Mouse (Mus musculus) embryonic fibroblast, embryonic 13.5 days (primary cell): ENCODE results near the gene Ncf4.

ENCODE experiments used
- CTCF ChIP-seq: IDR thresholded peaks from 2 replicates; pipeline ENCODE4 v1.5.1; 2011; ENCODE audit warnings: mild to moderate bottlenecking, control low read depth, low read length, moderate library complexity, borderline replicate concordance; ENCODE audit not compliant: insufficient read depth
- POLR2A ChIP-seq: IDR thresholded peaks from 2 replicates; pipeline ENCODE4 v1.6.1; 2011; ENCODE audit warnings: low read depth, mild to moderate bottlenecking, control low read depth, low read length, moderate library complexity

DNA sequence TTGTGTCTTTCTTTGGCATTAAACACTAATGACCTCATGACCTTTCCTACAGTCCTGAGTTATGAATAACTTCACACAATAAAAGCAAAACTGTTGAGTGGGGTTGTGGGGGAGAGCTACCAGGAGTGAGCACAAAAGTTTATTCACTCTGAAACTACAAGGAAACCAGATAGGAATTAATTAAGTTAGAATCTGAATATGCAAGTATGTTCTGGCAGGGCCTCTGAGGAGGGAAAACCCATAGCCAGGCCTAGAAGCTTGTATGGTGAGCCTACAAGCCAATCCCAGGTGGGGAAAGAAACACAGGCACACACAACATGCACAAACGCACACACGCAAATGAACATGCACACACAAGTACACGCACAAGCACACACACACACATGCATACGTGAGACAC, 58.1 kb downstream of the Ncf4 start:
- TF ChIP-seq POLR2A (no peak), CTCF (no peak)
